Mouse (Mus musculus) thymus, adult 2 months (tissue): ENCODE measurements around the gene Stk16. TPM values are rescaled to one million over a fixed set of nuclear protein-coding genes. Genes with fewer than 3 reads are reported as not detected.

Experiments used
- DNase-seq: peaks from one replicate; pipeline ENCODE4 v3.0.0; 2021
- H3K27ac ChIP-seq: fragments of 200-500 bp; 2 replicates; pipeline ENCODE4 v1.5.1; 2012; ENCODE audit warnings: low read length, control low read depth; ENCODE audit not compliant: control insufficient read depth, insufficient read depth
- H3K27me3 ChIP-seq: fragments of 200-500 bp; 2 replicates; pipeline ENCODE4 v1.6.1; 2012; ENCODE audit warnings: mild to moderate bottlenecking, low read length, moderate library complexity, mixed read lengths; ENCODE audit not compliant: control insufficient read depth, insufficient read depth
- H3K36me3 ChIP-seq: fragments of 200-500 bp; 2 replicates; pipeline ENCODE4 v1.6.1; 2012; ENCODE audit warnings: mild to moderate bottlenecking, low read length, moderate library complexity; ENCODE audit not compliant: control insufficient read depth, insufficient read depth
- H3K4me1 ChIP-seq: fragments of 200-500 bp; replicated peaks from 2 replicates; pipeline ENCODE4 v1.6.1; 2012; ENCODE audit warnings: low read length; ENCODE audit not compliant: control insufficient read depth, insufficient read depth
- H3K4me3 ChIP-seq: fragments of 200-500 bp; 2 replicates; pipeline ENCODE4 v1.5.1; 2012; ENCODE audit warnings: mild to moderate bottlenecking, low read length, control low read depth, moderate library complexity; ENCODE audit not compliant: control insufficient read depth, insufficient read depth
- CTCF ChIP-seq: fragments of 200-500 bp; IDR thresholded peaks from 2 replicates; pipeline ENCODE4 v1.5.1; 2012; ENCODE audit warnings: mild to moderate bottlenecking, control low read depth, low read length, moderate library complexity, borderline replicate concordance; ENCODE audit not compliant: control insufficient read depth, poor library complexity, insufficient read depth; ENCODE audit errors: extremely low read depth
- POLR2A ChIP-seq: fragments of 200-500 bp; IDR thresholded peaks from 2 replicates; pipeline ENCODE4 v1.6.1; 2012; ENCODE audit warnings: mild to moderate bottlenecking, low read length, control low read depth, moderate library complexity; ENCODE audit not compliant: control insufficient read depth, poor library complexity, insufficient read depth; ENCODE audit errors: extremely low read depth
- whole genome bisulfite sequencing: fragments of 180-500 bp; shearing (Covaris S2); methylation state at CpG from one replicate; pipeline ENCODE4 v1.1.7; 2018; 5-methylcytosine and 5-hydroxymethylcytosine counted together
- polyA plus RNA-seq: library from polyadenylated mRNA; depleted of rRNA; stranded (reverse); fragments of >200 nt; gene quantifications from 2 replicates; pipeline ENCODE4 v1.2.3, GENCODE M21; 2012

Gene Stk16
- polyA plus RNA-seq, 1 experiment: 340 TPM

- TF ChIP-seq POLR2A: no peak
- TF ChIP-seq CTCF: no peak
- Histone ChIP-seq H3K4me3 (peak overlapping the region; percentile 68), H3K36me3 (peaks cover 11% of the 10 kb centered on the region), H3K4me1 (peaks cover 11% of the 10 kb centered on the region), H3K27ac (no peak overlapping the region), H3K27me3 (no peaks in the 10 kb centered on the region)
- WGBS: 60% methylated on average over 5 of the region's 5 CpGs
- DNase-seq: no peak
Measured at GRCm38 (mm10) chr1:75191258-75191621, 19.4 kb upstream of the Stk16 start.

- Histone ChIP-seq H3K27ac (peak within 1 kb of the TSS; percentile 8; the same call in 1 of the 2 replicates), H3K4me1 (peaks cover 11% of the 10 kb centered on the region), H3K4me3 (peak within 1 kb of the TSS; percentile 80), H3K36me3 (peaks cover 5% of the 10 kb centered on the region), H3K27me3 (no peaks in the 10 kb centered on the region)
- peak; percentile 94 for DNase-seq
- peak; percentile 55; the same call in 1 of the 2 replicates for TF ChIP-seq POLR2A
- peak; percentile 21; the same call in 1 of the 2 replicates for TF ChIP-seq CTCF
- under 1% methylated on average over 56 of the region's 56 CpGs for WGBS
Measured at GRCm38 (mm10) chr1:75191622-75192402, 18.8 kb upstream of the Stk16 start, which contains the start of the genes Ankzf1 and Atg9a. TSS of gene Ankzf1 (plus strand) at chr1:75192151. TSS of gene Atg9a (minus strand) at chr1:75192196.

GRCm38 (mm10) chr1:75192452-75192851 lies 18.2 kb upstream of the Stk16 start:
- TF ChIP-seq CTCF: no peak
- TF ChIP-seq POLR2A: no peak
- Histone ChIP-seq H3K4me1 (peaks cover 11% of the 10 kb centered on the region), H3K36me3 (peaks cover 2% of the 10 kb centered on the region; the same call in 1 of the 2 replicates), H3K4me3 (peak overlapping the region; percentile 80), H3K27me3 (no peaks in the 10 kb centered on the region), H3K27ac (peak overlapping the region; percentile 8; the same call in 1 of the 2 replicates)
- DNase-seq: no peak
- WGBS: under 1% methylated on average over 19 of the region's 19 CpGs

GRCm38 (mm10) chr1:75201236-75201635 lies 9.4 kb upstream of the Stk16 start:
- DNase-seq: no peak
- H3K27ac ChIP-seq: no peak overlapping the region
- H3K36me3 ChIP-seq: peaks cover 21% of the 10 kb centered on the region; the same call in 1 of the 2 replicates
- H3K4me1 ChIP-seq: no peaks in the 10 kb centered on the region
- 100% methylated on average over 1 of the region's 1 CpGs for WGBS
- no peak for TF ChIP-seq CTCF
- no peak for TF ChIP-seq POLR2A
- H3K27me3 ChIP-seq: no peaks in the 10 kb centered on the region
- H3K4me3 ChIP-seq: no peak overlapping the region

GRCm38 (mm10) chr1:75208967-75209678 lies 1.5 kb upstream of the Stk16 start:
- 15% methylated on average over 34 of the region's 34 CpGs for WGBS
- Histone ChIP-seq H3K36me3 (peaks cover under 1% of the 10 kb centered on the region; the same call in 1 of the 2 replicates), H3K4me3 (peak overlapping the region; percentile 52), H3K27me3 (no peaks in the 10 kb centered on the region), H3K27ac (no peak overlapping the region), H3K4me1 (peaks cover 39% of the 10 kb centered on the region)
- TF ChIP-seq POLR2A (0 out of 2 replicates have a peak, but pooled peaks have one; percentile 38), CTCF (no peak)
- DNase-seq: peak; percentile 50

- H3K4me3 ChIP-seq: peak overlapping the region; percentile 58
- DNase-seq: no peak
- no peak for TF ChIP-seq POLR2A
- no peak for TF ChIP-seq CTCF
- no peak overlapping the region for H3K27ac ChIP-seq
- H3K36me3 ChIP-seq: peaks cover 15% of the 10 kb centered on the region
- WGBS: 8% methylated on average over 17 of the region's 17 CpGs
- peaks cover 55% of the 10 kb centered on the region for H3K4me1 ChIP-seq
- H3K27me3 ChIP-seq: no peaks in the 10 kb centered on the region
Measured at GRCm38 (mm10) chr1:75211141-75211708, 587 bp downstream of the Stk16 start.
